Mouse (Mus musculus) heart, embryonic 10.5 days (tissue): Measurements from ENCODE around the gene Hlcs. TPM values are rescaled to one million over a fixed set of nuclear protein-coding genes. Genes with fewer than 3 reads are reported as not detected.

ENCODE experiments used
- DNase-seq: peaks from one replicate; pipeline ENCODE4 v3.0.0-alpha.2; 2017; ENCODE audit warnings: low spot score
- H3K27ac ChIP-seq: fragments of 300-500 bp; sonication (generic); 2 replicates; pipeline ENCODE4 v1.5.1; 2016; ENCODE audit warnings: mild to moderate bottlenecking
- H3K27me3 ChIP-seq: fragments of 300-500 bp; sonication (generic); 2 replicates; pipeline ENCODE4 v1.6.1; 2016; ENCODE audit warnings: mild to moderate bottlenecking; ENCODE audit not compliant: poor library complexity, insufficient read depth, severe bottlenecking
- H3K36me3 ChIP-seq: fragments of 300-500 bp; sonication (generic); 2 replicates; pipeline ENCODE4 v1.6.1; 2016; ENCODE audit warnings: mild to moderate bottlenecking, moderate library complexity
- H3K4me1 ChIP-seq: fragments of 300-500 bp; sonication (generic); 2 replicates; pipeline ENCODE4 v1.6.1; 2016; ENCODE audit warnings: mild to moderate bottlenecking
- H3K4me3 ChIP-seq: fragments of 300-500 bp; sonication (generic); 2 replicates; pipeline ENCODE4 v1.5.1; 2016; ENCODE audit warnings: mild to moderate bottlenecking, moderate library complexity
- H3K9me3 ChIP-seq: fragments of 300-500 bp; sonication (generic); 2 replicates; pipeline ENCODE4 v1.6.1; 2016; ENCODE audit warnings: mild to moderate bottlenecking, moderate library complexity
- WGBS: fragments of 180-500 bp; shearing (Covaris S2); methylation state at CpG from one replicate; pipeline ENCODE4 v1.1.7; 2016; 5-methylcytosine and 5-hydroxymethylcytosine counted together
- polyA plus RNA-seq: library from polyadenylated mRNA; unstranded; fragments of >200 nt; fragmentation: Nextera tagmentation; extraction: Ambion mirVana; gene quantifications from 2 replicates; pipeline ENCODE4 v1.2.1, GENCODE M21; 2016

Gene Hlcs
- polyA plus RNA-seq, 1 experiment from 2014 or later, result 11.0 TPM

GRCm38 (mm10) chr16:94317752-94318151, 4.4 kb upstream of the Hlcs start:
- WGBS, result 69% methylated on average over 5 of the region's 5 CpGs
- Histone ChIP-seq H3K27ac (no peak overlapping the region), H3K4me3 (no peak overlapping the region)

GRCm38 (mm10) chr16:94315215-94315614, 1.8 kb upstream of the Hlcs start:
- Histone ChIP-seq H3K36me3 (no peaks in the 10 kb centered on the region), H3K4me3 (no peak overlapping the region), H3K27ac (no peak overlapping the region), H3K4me1 (peaks cover 18% of the 10 kb centered on the region), H3K27me3 (no peaks in the 10 kb centered on the region; the same call in 1 of the 2 replicates), H3K9me3 (no peaks in the 10 kb centered on the region)
- 49% methylated on average over 1 of the region's 1 CpGs for WGBS
- no peak for DNase-seq

More at GRCm38 (mm10) chr16:94317752-94318151, 4.4 kb upstream of the Hlcs start:
- Histone ChIP-seq H3K4me1 (peaks cover 9% of the 10 kb centered on the region), H3K36me3 (no peaks in the 10 kb centered on the region), H3K27me3 (no peaks in the 10 kb centered on the region; the same call in 1 of the 2 replicates), H3K9me3 (no peaks in the 10 kb centered on the region)
- no peak for DNase-seq

GRCm38 (mm10) chr16:94314626-94315025, 1.3 kb upstream of the Hlcs start:
- Histone ChIP-seq H3K27ac (no peak overlapping the region), H3K9me3 (no peaks in the 10 kb centered on the region), H3K36me3 (no peaks in the 10 kb centered on the region), H3K4me3 (no peak overlapping the region), H3K4me1 (peaks cover 18% of the 10 kb centered on the region), H3K27me3 (no peaks in the 10 kb centered on the region; the same call in 1 of the 2 replicates)
- no peak for DNase-seq
- 87% methylated on average over 5 of the region's 5 CpGs for WGBS

GRCm38 (mm10) chr16:94312663-94313228, 625 bp downstream of the Hlcs start:
- Histone ChIP-seq H3K4me3 (peak overlapping the region; percentile 69), H3K27ac (peak overlapping the region; percentile 95), H3K9me3 (no peaks in the 10 kb centered on the region), H3K4me1 (peaks cover 18% of the 10 kb centered on the region), H3K36me3 (no peaks in the 10 kb centered on the region), H3K27me3 (no peaks in the 10 kb centered on the region; the same call in 1 of the 2 replicates)
- under 1% methylated on average over 20 of the region's 20 CpGs for WGBS
- DNase-seq, result peak; percentile 93

GRCm38 (mm10) chr16:94311931-94312330, 1.4 kb downstream of the Hlcs start:
- peaks cover 18% of the 10 kb centered on the region for H3K4me1 ChIP-seq
- no peak for DNase-seq
- no peaks in the 10 kb centered on the region for H3K36me3 ChIP-seq
- no peaks in the 10 kb centered on the region for H3K9me3 ChIP-seq
- H3K27me3 ChIP-seq, result no peaks in the 10 kb centered on the region; the same call in 1 of the 2 replicates
- peak overlapping the region; percentile 69 for H3K4me3 ChIP-seq
- 78% methylated on average over 4 of the region's 4 CpGs for WGBS
- H3K27ac ChIP-seq, result peak overlapping the region; percentile 95; the same call in 1 of the 2 replicates

GRCm38 (mm10) chr16:94311416-94311815, 2.0 kb downstream of the Hlcs start:
- Histone ChIP-seq H3K4me3 (no peak overlapping the region), H3K27ac (peak overlapping the region; percentile 6; the same call in 1 of the 2 replicates), H3K36me3 (no peaks in the 10 kb centered on the region), H3K9me3 (no peaks in the 10 kb centered on the region), H3K4me1 (peaks cover 18% of the 10 kb centered on the region), H3K27me3 (no peaks in the 10 kb centered on the region)
- 56% methylated on average over 1 of the region's 1 CpGs for WGBS
- no peak for DNase-seq

GRCm38 (mm10) chr16:94309025-94309424, 4.3 kb downstream of the Hlcs start:
- H3K27ac ChIP-seq, result no peak overlapping the region
- H3K4me1 ChIP-seq, result peaks cover 15% of the 10 kb centered on the region
- 0 out of 2 replicates have a peak, but pooled peaks cover 10% of the 10 kb centered on the region for H3K36me3 ChIP-seq
- no peaks in the 10 kb centered on the region for H3K27me3 ChIP-seq
- no peak overlapping the region for H3K4me3 ChIP-seq
- WGBS, result 86% methylated on average over 4 of the region's 4 CpGs
- no peak for DNase-seq
- H3K9me3 ChIP-seq, result peaks cover 3% of the 10 kb centered on the region; the same call in 1 of the 2 replicates

GRCm38 (mm10) chr16:94307942-94308341, 5.4 kb downstream of the Hlcs start:
- Histone ChIP-seq H3K27ac (no peak overlapping the region), H3K27me3 (peaks cover 2% of the 10 kb centered on the region), H3K4me1 (peaks cover 16% of the 10 kb centered on the region), H3K4me3 (no peak overlapping the region), H3K36me3 (0 out of 2 replicates have a peak, but pooled peaks cover 10% of the 10 kb centered on the region), H3K9me3 (peaks cover 3% of the 10 kb centered on the region; the same call in 1 of the 2 replicates)
- 65% methylated on average over 6 of the region's 6 CpGs for WGBS
- no peak for DNase-seq

- H3K27me3 ChIP-seq, result peaks cover 7% of the 10 kb centered on the region
- 0 out of 2 replicates have a peak, but pooled peaks cover 10% of the 10 kb centered on the region for H3K36me3 ChIP-seq
- DNase-seq, result no peak
- H3K4me3 ChIP-seq, result no peak overlapping the region
- 79% methylated on average over 6 of the region's 6 CpGs for WGBS
- H3K4me1 ChIP-seq, result peaks cover 19% of the 10 kb centered on the region
- H3K27ac ChIP-seq, result no peak overlapping the region
- peaks cover 3% of the 10 kb centered on the region; the same call in 1 of the 2 replicates for H3K9me3 ChIP-seq
These were observed 5.8 kb downstream of the Hlcs start for GRCm38 (mm10) chr16:94307526-94307925.

- Histone ChIP-seq H3K9me3 (peaks cover 3% of the 10 kb centered on the region; the same call in 1 of the 2 replicates), H3K36me3 (0 out of 2 replicates have a peak, but pooled peaks cover 10% of the 10 kb centered on the region), H3K27ac (peak overlapping the region; percentile 92), H3K4me3 (peak overlapping the region; percentile 56), H3K27me3 (peaks cover 12% of the 10 kb centered on the region), H3K4me1 (peaks cover 21% of the 10 kb centered on the region)
- WGBS, result 27% methylated on average over 6 of the region's 6 CpGs
- DNase-seq, result no peak
These were observed 10.2 kb downstream of the Hlcs start for GRCm38 (mm10) chr16:94303203-94303535.

- peak; percentile 81 for DNase-seq
These were observed 10.8 kb downstream of the Hlcs start for GRCm38 (mm10) chr16:94302274-94303202.

GRCm38 (mm10) chr16:94301696-94302095, 11.7 kb downstream of the Hlcs start:
- peaks cover 12% of the 10 kb centered on the region for H3K27me3 ChIP-seq
- peak overlapping the region; percentile 56 for H3K4me3 ChIP-seq
- 0 out of 2 replicates have a peak, but pooled peaks cover 10% of the 10 kb centered on the region for H3K36me3 ChIP-seq
- peak overlapping the region; percentile 92 for H3K27ac ChIP-seq
- peaks cover 21% of the 10 kb centered on the region for H3K4me1 ChIP-seq
- WGBS, result 79% methylated on average over 5 of the region's 5 CpGs
- DNase-seq, result no peak
- H3K9me3 ChIP-seq, result peaks cover 3% of the 10 kb centered on the region; the same call in 1 of the 2 replicates

More at GRCm38 (mm10) chr16:94302274-94303202, 10.8 kb downstream of the Hlcs start:
- 8% methylated on average over 30 of the region's 30 CpGs for WGBS
- Histone ChIP-seq H3K27ac (peak overlapping the region; percentile 92), H3K27me3 (peaks cover 12% of the 10 kb centered on the region), H3K4me3 (peak overlapping the region; percentile 56), H3K9me3 (peaks cover 3% of the 10 kb centered on the region; the same call in 1 of the 2 replicates), H3K36me3 (0 out of 2 replicates have a peak, but pooled peaks cover 10% of the 10 kb centered on the region), H3K4me1 (peaks cover 21% of the 10 kb centered on the region)
